Mouse (Mus musculus) C2C12 (cell line): ENCODE measurements at regions not wholly inside any gene's neighbourhood (a gene's known extent, or its start where the extent isn't known, plus 50 kb on each side); places are given as distances from the start of the nearest gene placed in this dataset.

Experiments used
- H3K27me3 ChIP-seq: one replicate; pipeline ENCODE4 v1.6.1; 2011; ENCODE audit not compliant: control insufficient read depth, insufficient read depth, insufficient read length
- H3K36me3 ChIP-seq: one replicate; pipeline ENCODE4 v1.6.1; 2011; ENCODE audit not compliant: control insufficient read depth, insufficient read depth
- H3K4me3 ChIP-seq: one replicate; pipeline ENCODE4 v1.5.1; 2011; ENCODE audit warnings: mild to moderate bottlenecking, control low read depth; ENCODE audit not compliant: poor library complexity, insufficient read depth, severe bottlenecking
- H3K79me2 ChIP-seq: one replicate; pipeline ENCODE4 v1.6.1; 2011; ENCODE audit not compliant: control insufficient read depth, insufficient read depth
- H3K79me3 ChIP-seq: one replicate; pipeline ENCODE4 v1.6.1; 2011; ENCODE audit warnings: low read depth, control low read depth
- H3ac ChIP-seq: one replicate; pipeline ENCODE3; 2011; ENCODE audit warnings: low read depth; ENCODE audit not compliant: control insufficient read depth, insufficient read length
- CEBPB ChIP-seq: IDR thresholded peaks from one replicate; pipeline ENCODE4 v1.6.1; 2011; ENCODE audit warnings: low read depth, mild to moderate bottlenecking, control low read depth, moderate library complexity
- CTCF ChIP-seq: IDR thresholded peaks from one replicate; pipeline ENCODE4 v1.5.1; 2011; ENCODE audit not compliant: control insufficient read depth, insufficient read depth, insufficient read length
- FOSL1 ChIP-seq: IDR thresholded peaks from one replicate; pipeline ENCODE4 v1.8.0; 2011; ENCODE audit warnings: mild to moderate bottlenecking, low read length; ENCODE audit not compliant: poor library complexity, insufficient read depth, severe bottlenecking
- MAX ChIP-seq: IDR thresholded peaks from one replicate; pipeline ENCODE4 v1.6.1; 2011; ENCODE audit warnings: mild to moderate bottlenecking, control low read depth
- MYOD1 ChIP-seq: IDR thresholded peaks from one replicate; pipeline ENCODE4 v1.6.1; 2011; ENCODE audit warnings: low read depth; ENCODE audit not compliant: control insufficient read depth, insufficient read length
- MYOG ChIP-seq: IDR thresholded peaks from one replicate; pipeline ENCODE4 v1.6.1; 2011; ENCODE audit not compliant: control insufficient read depth, insufficient read length; ENCODE audit errors: extremely low read depth
- USF1 ChIP-seq: IDR thresholded peaks from one replicate; pipeline ENCODE4 v1.6.1; 2011; ENCODE audit warnings: low read depth, mild to moderate bottlenecking, control low read depth, moderate library complexity

GRCm38 (mm10) chr1:63977956-63978355 lies 144.1 kb downstream of the Klf7 start:
- Histone ChIP-seq H3ac (no peak overlapping the region), H3K36me3 (no peaks in the 10 kb centered on the region), H3K79me2 (no peaks in the 10 kb centered on the region), H3K27me3 (no peaks in the 10 kb centered on the region), H3K4me3 (no peak overlapping the region), H3K79me3 (no peaks in the 10 kb centered on the region)
- TF ChIP-seq MYOD1 (no peak), MYOG (no peak)

- no peaks in the 10 kb centered on the region for H3K27me3 ChIP-seq
- H3K79me3 ChIP-seq, result no peaks in the 10 kb centered on the region
- H3K36me3 ChIP-seq, result no peaks in the 10 kb centered on the region
- no peaks in the 10 kb centered on the region for H3K79me2 ChIP-seq
- TF ChIP-seq MYOD1 (no peak), MAX (no peak), USF1 (no peak)
- H3K4me3 ChIP-seq, result no peak overlapping the region
- H3ac ChIP-seq, result no peak overlapping the region
Observed at GRCm38 (mm10) chr1:63977302-63977888, 144.7 kb downstream of the Klf7 start.

GRCm38 (mm10) chr1:63976862-63977261 lies 145.2 kb downstream of the Klf7 start:
- H3K27me3 ChIP-seq, result no peaks in the 10 kb centered on the region
- no peaks in the 10 kb centered on the region for H3K79me2 ChIP-seq
- H3K79me3 ChIP-seq, result no peaks in the 10 kb centered on the region
- TF ChIP-seq CTCF, result no peak
- no peak for TF ChIP-seq MAX
- no peak for TF ChIP-seq CEBPB
- no peak for TF ChIP-seq MYOD1
- no peak for TF ChIP-seq FOSL1
- TF ChIP-seq USF1, result no peak
- TF ChIP-seq MYOG, result no peak
- no peak overlapping the region for H3ac ChIP-seq
- H3K4me3 ChIP-seq, result no peak overlapping the region
- no peaks in the 10 kb centered on the region for H3K36me3 ChIP-seq

GRCm38 (mm10) chr1:63967849-63968248 lies 154.2 kb downstream of the Klf7 start:
- no peaks in the 10 kb centered on the region for H3K27me3 ChIP-seq
- H3K79me3 ChIP-seq, result no peaks in the 10 kb centered on the region
- H3K79me2 ChIP-seq, result no peaks in the 10 kb centered on the region
- no peak overlapping the region for H3K4me3 ChIP-seq
- H3K36me3 ChIP-seq, result no peaks in the 10 kb centered on the region
- TF ChIP-seq MYOD1 (no peak), FOSL1 (peak; percentile 68)
- no peak overlapping the region for H3ac ChIP-seq

GRCm38 (mm10) chr1:63965446-63965845 lies 156.6 kb downstream of the Klf7 start:
- Histone ChIP-seq H3K27me3 (no peaks in the 10 kb centered on the region), H3K79me3 (no peaks in the 10 kb centered on the region), H3ac (no peak overlapping the region), H3K79me2 (no peaks in the 10 kb centered on the region), H3K4me3 (no peak overlapping the region), H3K36me3 (no peaks in the 10 kb centered on the region)
- no peak for TF ChIP-seq CTCF
- TF ChIP-seq MYOG, result no peak
- TF ChIP-seq FOSL1, result no peak
- TF ChIP-seq CEBPB, result no peak
- TF ChIP-seq USF1, result no peak
- no peak for TF ChIP-seq MAX
- no peak for TF ChIP-seq MYOD1

GRCm38 (mm10) chr1:63964519-63964918 lies 157.6 kb downstream of the Klf7 start:
- Histone ChIP-seq H3K4me3 (no peak overlapping the region), H3K79me2 (no peaks in the 10 kb centered on the region), H3ac (no peak overlapping the region), H3K36me3 (no peaks in the 10 kb centered on the region), H3K79me3 (no peaks in the 10 kb centered on the region), H3K27me3 (no peaks in the 10 kb centered on the region)
- no peak for TF ChIP-seq MYOG
- TF ChIP-seq CTCF, result no peak
- TF ChIP-seq CEBPB, result no peak
- TF ChIP-seq MAX, result no peak
- TF ChIP-seq MYOD1, result no peak
- no peak for TF ChIP-seq USF1
- TF ChIP-seq FOSL1, result no peak
